ENCODE assay signal across 15 mouse cellular contexts in genomic region chr6:91543056-91543455, GRCm38 (mm10).
"Had no signal": no experiment of that assay in that cellular context is flagged by ENCODE, and none has a peak within 500 bp of the region (broad histone marks: within the 10 kb centered on the region; RNA-seq: fewer than 3 reads in every experiment).

No protein-coding gene starts in this region.

- H3K9ac ChIP-seq: limb, embryonic 12.5 days; liver, embryonic 13.5 days; liver, postnatal 0 days; lung, embryonic 15.5 days; midbrain, embryonic 12.5 days; neural tube, embryonic 12.5 days had no signal

- H3K9me3 ChIP-seq: limb, embryonic 12.5 days; liver, embryonic 13.5 days; lung, embryonic 15.5 days; megakaryocyte, embryonic 14.5 days; midbrain, embryonic 12.5 days; neural tube, embryonic 12.5 days had no signal

- H3K27me3 ChIP-seq: limb, embryonic 12.5 days; neural tube, embryonic 12.5 days had no signal

- H3K36me3 ChIP-seq: limb, embryonic 12.5 days; liver, embryonic 13.5 days; lung, embryonic 15.5 days; midbrain, embryonic 12.5 days; neural tube, embryonic 12.5 days had no signal

- H3K27ac ChIP-seq: limb, embryonic 12.5 days; liver, embryonic 13.5 days; lung, embryonic 15.5 days; macrophage; midbrain, embryonic 12.5 days; neural tube, embryonic 12.5 days; stomach, postnatal 0 days had no signal

- ATAC-seq: liver, postnatal 0 days had no signal

- H3K4me3 ChIP-seq: limb, embryonic 12.5 days; liver, embryonic 13.5 days; lung, embryonic 15.5 days; megakaryocyte, embryonic 14.5 days; midbrain, embryonic 12.5 days; neural tube, embryonic 12.5 days had no signal

- H3K4me1 ChIP-seq: limb, embryonic 12.5 days; liver, embryonic 13.5 days; midbrain, embryonic 12.5 days; neural tube, embryonic 12.5 days had no signal

- H3K4me2 ChIP-seq: limb, embryonic 12.5 days; liver, embryonic 13.5 days; lung, embryonic 15.5 days; midbrain, embryonic 12.5 days; neural tube, embryonic 12.5 days had no signal

- DNase-seq: kidney, postnatal 36 days; layer of hippocampus, adult 9-11 months; layer of hippocampus, postnatal 36 days; liver; liver, embryonic 13.5 days; liver, postnatal 0 days; lung, postnatal 14 days; thymus, postnatal 14 days had no signal
